Mouse (Mus musculus) mouse trophoblast stem cell (cell line): ENCODE results near the gene Tspan10.

Experiments used
- in situ Hi-C, 2 experiments: fragments of 300-500 bp; cut with MseI, MboI; formaldehyde crosslinking; loops; 2 replicates in 1 of 2; 3 replicates in 1 of 2; pipeline ENCODE4 v1.15.1; 2025

Gene Tspan10

GRCm38 (mm10) chr11:120492878-120493203 is 50.4 kb downstream of the Tspan10 start:
- in situ Hi-C loops, result no loop called here

- in situ Hi-C loops, result no loop called here
Measured at GRCm38 (mm10) chr11:120493351-120493750, 50.9 kb downstream of the Tspan10 start.

- in situ Hi-C loops, result no loop called here
Measured at GRCm38 (mm10) chr11:120493911-120494310, 51.5 kb downstream of the Tspan10 start.
